Mouse (Mus musculus): Measurements from ENCODE around the gene Ndufc2. TPM values are rescaled to one million over a fixed set of nuclear protein-coding genes. Genes with fewer than 3 reads are reported as not detected.

Ndufc2 gene
- polyA plus RNA-seq, 1 experiment from 2014 or later: 339 TPM

GRCm38 (mm10) chr7:97416906-97417777 lies 17.3 kb downstream of the Ndufc2 start, which contains the start of gene Thrsp:
Gene Thrsp, minus strand, starts transcription at chr7:97417730.
- H3K4me3 ChIP-seq (ENCODE audit: low read depth, low read length): no peak within 1 kb of the TSS
- DNase-seq (ENCODE audit: low spot score): no peak
- 81% methylated on average over 25 of the region's 25 CpGs for WGBS
- H3K4me1 ChIP-seq (replicated peaks; ENCODE audit: control insufficient read depth, insufficient read depth, low read length): no peaks in the 10 kb centered on the region
- H3K27me3 ChIP-seq (ENCODE audit: control insufficient read depth, insufficient read depth, low read length): no peaks in the 10 kb centered on the region
- H3K27ac ChIP-seq (ENCODE audit: low read depth, low read length): no peak within 1 kb of the TSS
- no peak within 1 kb of the TSS for H3K4me2 ChIP-seq (ENCODE audit: low read depth, low read length, severe bottlenecking)
- no peaks in the 10 kb centered on the region; the same call in 1 of the 2 replicates for H3K36me3 ChIP-seq (ENCODE audit: control insufficient read depth, insufficient read depth, low read length)
- ATAC-seq (replicated peaks; ENCODE audit: low FRiP score): no peak
- H3K9ac ChIP-seq (ENCODE audit: low read length): no peak within 1 kb of the TSS
- no peaks in the 10 kb centered on the region for H3K9me3 ChIP-seq (ENCODE audit: control insufficient read depth, low read length)

DNA sequence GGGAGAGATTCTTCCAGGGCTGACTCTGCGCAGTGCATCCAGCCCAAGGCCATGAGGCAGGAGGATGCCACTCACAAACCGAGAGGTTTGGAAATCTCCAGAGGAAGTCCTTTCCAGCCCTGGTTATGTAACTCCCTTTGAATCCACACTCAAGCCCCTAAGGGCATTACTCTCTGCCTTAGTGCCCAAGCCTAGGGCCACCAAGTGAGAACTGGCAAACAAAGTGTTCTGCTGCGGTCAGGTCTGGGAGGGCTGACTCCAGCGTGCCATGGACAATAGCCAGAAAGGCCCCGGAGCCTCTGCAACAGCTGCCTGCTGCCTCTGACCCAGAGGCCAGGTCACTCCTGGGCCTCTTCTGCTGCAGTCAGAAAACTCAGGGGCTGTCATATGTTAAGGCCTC lies 18.9 kb downstream of the Ndufc2 start:
- Histone ChIP-seq H3K9me3 (ENCODE audit: control insufficient read depth, low read length) (no peaks in the 10 kb centered on the region), H3K4me3 (ENCODE audit: low read depth, low read length) (no peak overlapping the region), H3K4me1 (replicated peaks; ENCODE audit: control insufficient read depth, insufficient read depth, low read length) (no peaks in the 10 kb centered on the region), H3K27ac (ENCODE audit: low read depth, low read length) (no peak overlapping the region), H3K4me2 (ENCODE audit: low read depth, low read length, severe bottlenecking) (no peak overlapping the region), H3K9ac (ENCODE audit: low read length) (no peak overlapping the region), H3K27me3 (ENCODE audit: control insufficient read depth, insufficient read depth, low read length) (no peaks in the 10 kb centered on the region), H3K36me3 (ENCODE audit: control insufficient read depth, insufficient read depth, low read length) (no peaks in the 10 kb centered on the region)
- ATAC-seq (replicated peaks; ENCODE audit: low FRiP score): no peak
- 72% methylated on average over 5 of the region's 5 CpGs for WGBS
- DNase-seq (ENCODE audit: low spot score): no peak

DNA sequence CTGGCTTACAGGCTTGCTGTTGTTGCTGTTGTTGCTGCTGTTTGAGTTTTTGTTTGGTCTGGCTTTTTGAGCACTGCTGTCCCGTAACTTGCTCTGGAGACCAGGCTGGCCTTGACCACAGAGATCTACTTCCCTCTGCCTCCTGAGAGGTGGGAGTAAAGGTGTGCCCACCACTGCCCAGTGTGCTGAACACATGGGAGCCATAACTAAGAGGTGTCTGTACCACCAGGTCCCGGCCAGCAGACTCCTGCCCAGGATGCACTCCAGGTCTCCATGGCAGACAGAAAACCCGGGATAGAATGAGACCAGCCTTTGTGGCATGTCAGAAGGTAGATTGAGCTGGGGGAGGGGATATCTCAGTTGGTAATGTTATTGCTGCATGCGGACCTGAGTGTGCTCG lies 19.4 kb downstream of the Ndufc2 start:
- H3K9ac ChIP-seq (ENCODE audit: low read length): no peak overlapping the region
- H3K4me2 ChIP-seq (ENCODE audit: low read depth, low read length, severe bottlenecking): no peak overlapping the region
- H3K27me3 ChIP-seq (ENCODE audit: control insufficient read depth, insufficient read depth, low read length): no peaks in the 10 kb centered on the region
- no peak for DNase-seq (ENCODE audit: low spot score)
- no peak overlapping the region for H3K4me3 ChIP-seq (ENCODE audit: low read depth, low read length)
- no peaks in the 10 kb centered on the region for H3K4me1 ChIP-seq (replicated peaks; ENCODE audit: control insufficient read depth, insufficient read depth, low read length)
- H3K27ac ChIP-seq (ENCODE audit: low read depth, low read length): no peak overlapping the region
- ATAC-seq (replicated peaks; ENCODE audit: low FRiP score): no peak
- no peaks in the 10 kb centered on the region for H3K36me3 ChIP-seq (ENCODE audit: control insufficient read depth, insufficient read depth, low read length)
- H3K9me3 ChIP-seq (ENCODE audit: control insufficient read depth, low read length): no peaks in the 10 kb centered on the region
- WGBS: 87% methylated on average over 5 of the region's 5 CpGs

DNA sequence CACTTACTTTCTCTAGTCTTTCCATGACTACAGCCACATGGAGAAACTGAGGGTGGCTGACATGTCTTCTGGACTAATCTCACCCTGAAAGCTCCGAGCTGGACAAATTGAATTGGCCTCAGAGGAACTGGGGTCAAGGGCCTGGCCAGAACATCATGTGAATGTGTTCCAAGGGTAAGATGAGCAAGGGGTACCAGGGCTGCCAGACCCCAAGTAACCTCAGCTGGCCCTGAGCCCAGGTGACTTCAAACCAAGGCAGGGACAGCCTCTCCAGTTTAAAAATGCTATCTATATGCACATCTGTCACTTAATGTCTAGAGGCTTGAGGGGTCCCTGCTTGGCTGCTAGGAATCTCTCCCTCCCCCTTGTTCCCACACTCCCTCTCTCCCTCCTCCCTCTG lies 20.6 kb downstream of the Ndufc2 start:
- WGBS: 82% methylated on average over 1 of the region's 1 CpGs
- ATAC-seq (replicated peaks; ENCODE audit: low FRiP score): no peak
- Histone ChIP-seq H3K27me3 (ENCODE audit: control insufficient read depth, insufficient read depth, low read length) (no peaks in the 10 kb centered on the region), H3K27ac (ENCODE audit: low read depth, low read length) (no peak overlapping the region), H3K4me3 (ENCODE audit: low read depth, low read length) (no peak overlapping the region), H3K9me3 (ENCODE audit: control insufficient read depth, low read length) (no peaks in the 10 kb centered on the region), H3K4me1 (replicated peaks; ENCODE audit: control insufficient read depth, insufficient read depth, low read length) (no peaks in the 10 kb centered on the region), H3K4me2 (ENCODE audit: low read depth, low read length, severe bottlenecking) (no peak overlapping the region), H3K9ac (ENCODE audit: low read length) (no peak overlapping the region), H3K36me3 (ENCODE audit: control insufficient read depth, insufficient read depth, low read length) (no peaks in the 10 kb centered on the region)
- no peak for DNase-seq (ENCODE audit: low spot score)

GRCm38 (mm10) chr7:97420958-97421651 lies 21.3 kb downstream of the Ndufc2 start:
- Histone ChIP-seq H3K9ac (ENCODE audit: low read length) (no peak overlapping the region), H3K36me3 (ENCODE audit: control insufficient read depth, insufficient read depth, low read length) (no peaks in the 10 kb centered on the region), H3K4me1 (replicated peaks; ENCODE audit: control insufficient read depth, insufficient read depth, low read length) (no peaks in the 10 kb centered on the region), H3K4me3 (ENCODE audit: low read depth, low read length) (no peak overlapping the region), H3K9me3 (ENCODE audit: control insufficient read depth, low read length) (no peaks in the 10 kb centered on the region), H3K4me2 (ENCODE audit: low read depth, low read length, severe bottlenecking) (no peak overlapping the region), H3K27ac (ENCODE audit: low read depth, low read length) (no peak overlapping the region), H3K27me3 (ENCODE audit: control insufficient read depth, insufficient read depth, low read length) (no peaks in the 10 kb centered on the region)
- DNase-seq (ENCODE audit: low spot score) (no peak), ATAC-seq (replicated peaks; ENCODE audit: low FRiP score) (no peak)
- WGBS: 86% methylated on average over 8 of the region's 8 CpGs

DNA sequence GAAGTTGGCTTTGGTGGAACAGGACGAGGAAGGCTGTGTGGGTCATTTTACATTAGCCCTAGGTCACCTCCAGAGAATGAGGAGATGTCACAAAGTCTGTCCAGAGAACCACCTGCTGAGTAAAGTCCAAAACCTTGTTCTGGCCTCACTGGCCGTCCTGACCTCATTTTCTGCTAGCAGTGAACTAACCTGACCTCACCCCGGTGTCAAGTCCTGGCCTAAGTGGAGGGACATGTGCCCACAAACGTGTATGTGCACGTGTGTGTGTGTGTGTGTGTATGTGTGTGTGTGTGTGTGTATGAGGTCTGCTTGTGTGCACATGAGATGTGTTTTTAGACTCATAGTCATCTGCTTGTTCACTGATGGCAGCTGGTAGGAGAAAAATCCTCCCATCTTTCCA lies 24.0 kb downstream of the Ndufc2 start:
- Histone ChIP-seq H3K4me3 (ENCODE audit: low read depth, low read length) (no peak overlapping the region), H3K9me3 (ENCODE audit: control insufficient read depth, low read length) (no peaks in the 10 kb centered on the region), H3K36me3 (ENCODE audit: control insufficient read depth, insufficient read depth, low read length) (no peaks in the 10 kb centered on the region), H3K27ac (ENCODE audit: low read depth, low read length) (no peak overlapping the region), H3K9ac (ENCODE audit: low read length) (no peak overlapping the region), H3K27me3 (ENCODE audit: control insufficient read depth, insufficient read depth, low read length) (no peaks in the 10 kb centered on the region), H3K4me2 (ENCODE audit: low read depth, low read length, severe bottlenecking) (no peak overlapping the region), H3K4me1 (replicated peaks; ENCODE audit: control insufficient read depth, insufficient read depth, low read length) (no peaks in the 10 kb centered on the region)
- ATAC-seq (replicated peaks; ENCODE audit: low FRiP score) (no peak), DNase-seq (ENCODE audit: low spot score) (no peak)
- WGBS: 60% methylated on average over 5 of the region's 5 CpGs

GRCm38 (mm10) chr7:97424621-97425245 lies 24.9 kb downstream of the Ndufc2 start:
- peak; percentile 95 for DNase-seq (ENCODE audit: low spot score)
- 8% methylated on average over 12 of the region's 12 CpGs for WGBS
- no peak overlapping the region for H3K9ac ChIP-seq (ENCODE audit: low read length)
- no peaks in the 10 kb centered on the region for H3K4me1 ChIP-seq (replicated peaks; ENCODE audit: control insufficient read depth, insufficient read depth, low read length)
- H3K27me3 ChIP-seq (ENCODE audit: control insufficient read depth, insufficient read depth, low read length): no peaks in the 10 kb centered on the region
- ATAC-seq (replicated peaks; ENCODE audit: low FRiP score): peak; percentile 84
- no peak overlapping the region for H3K4me3 ChIP-seq (ENCODE audit: low read depth, low read length)
- no peaks in the 10 kb centered on the region for H3K36me3 ChIP-seq (ENCODE audit: control insufficient read depth, insufficient read depth, low read length)
- H3K27ac ChIP-seq (ENCODE audit: low read depth, low read length): no peak overlapping the region
- no peaks in the 10 kb centered on the region for H3K9me3 ChIP-seq (ENCODE audit: control insufficient read depth, low read length)
- H3K4me2 ChIP-seq (ENCODE audit: low read depth, low read length, severe bottlenecking): no peak overlapping the region

- no peak overlapping the region for H3K9ac ChIP-seq (ENCODE audit: low read length)
- H3K9me3 ChIP-seq (ENCODE audit: control insufficient read depth, low read length): no peaks in the 10 kb centered on the region
- no peak for DNase-seq (ENCODE audit: low spot score)
- no peak overlapping the region for H3K4me2 ChIP-seq (ENCODE audit: low read depth, low read length, severe bottlenecking)
- H3K4me1 ChIP-seq (replicated peaks; ENCODE audit: control insufficient read depth, insufficient read depth, low read length): peaks cover 3% of the 10 kb centered on the region; the same call in 1 of the 2 replicates
- no peaks in the 10 kb centered on the region for H3K27me3 ChIP-seq (ENCODE audit: control insufficient read depth, insufficient read depth, low read length)
- 81% methylated on average over 6 of the region's 6 CpGs for WGBS
- no peak overlapping the region for H3K27ac ChIP-seq (ENCODE audit: low read depth, low read length)
- no peak overlapping the region for H3K4me3 ChIP-seq (ENCODE audit: low read depth, low read length)
- no peaks in the 10 kb centered on the region for H3K36me3 ChIP-seq (ENCODE audit: control insufficient read depth, insufficient read depth, low read length)
- no peak for ATAC-seq (replicated peaks; ENCODE audit: low FRiP score)
Observed at GRCm38 (mm10) chr7:97426566-97426965, 26.8 kb downstream of the Ndufc2 start.

Measured in forebrain, embryonic 11.5 days (tissue).